Mouse (Mus musculus) bone marrow macrophage, adult 2 months (primary cell): Measurements from ENCODE around the gene Cpm.

Experiments
- CTCF ChIP-seq: IDR thresholded peaks from 2 replicates; pipeline ENCODE4 v1.5.1; 2012; ENCODE audit warnings: low read depth, mild to moderate bottlenecking, low read length, moderate library complexity
- POLR2A ChIP-seq: IDR thresholded peaks from 2 replicates; pipeline ENCODE4 v1.6.1; 2012; ENCODE audit warnings: mild to moderate bottlenecking, low read depth, low read length, borderline replicate concordance

- TF ChIP-seq CTCF (no peak), POLR2A (no peak)
Measured at GRCm38 (mm10) chr10:117624222-117624621, 5.1 kb upstream of the Cpm start.
